Mouse (Mus musculus): Measurements from ENCODE around the gene Ncor1. TPM values are rescaled to one million over a fixed set of nuclear protein-coding genes. Genes with fewer than 3 reads are reported as not detected.
"Not testable (repeated sequence)": the region's sequence is repeated elsewhere in the genome, so short reads cannot be mapped to it uniquely, and the experiment has no call there.

The Ncor1 gene
- total RNA-seq, 2 experiments from 2014 or later, result 133 to 139 TPM

DNA sequence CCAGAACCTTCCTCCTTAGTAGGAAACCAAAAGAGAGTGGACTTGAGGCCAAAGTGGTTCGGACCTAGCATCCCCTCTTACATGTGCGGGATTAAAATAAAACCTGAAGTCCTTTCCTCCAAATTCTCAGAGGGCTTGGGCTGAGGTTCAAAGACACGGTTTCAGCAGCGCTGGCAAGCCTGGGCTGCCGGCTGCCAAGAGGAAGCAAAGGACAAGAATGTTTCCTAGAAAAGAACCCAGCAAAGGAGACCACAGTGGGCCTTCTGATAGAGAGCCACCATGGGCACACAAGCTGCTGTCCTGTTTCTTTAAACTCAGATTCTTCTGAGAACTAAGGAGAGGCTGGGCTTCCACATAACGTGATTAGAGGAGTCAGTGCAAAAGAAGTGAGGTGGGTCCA is 20.6 kb upstream of the Ncor1 start:
- peak overlapping the region; percentile 24; the same call in 1 of the 2 replicates for H3K27ac ChIP-seq
- TF ChIP-seq CTCF (IDR thresholded peaks at IDR 0.05), result no peak
- intact Hi-C loops (cut with DNase I), result no loop called here
- DNase-seq, result peak; percentile 24
- peak overlapping the region; percentile 1; the same call in 1 of the 2 replicates for H3K4me3 ChIP-seq

DNA sequence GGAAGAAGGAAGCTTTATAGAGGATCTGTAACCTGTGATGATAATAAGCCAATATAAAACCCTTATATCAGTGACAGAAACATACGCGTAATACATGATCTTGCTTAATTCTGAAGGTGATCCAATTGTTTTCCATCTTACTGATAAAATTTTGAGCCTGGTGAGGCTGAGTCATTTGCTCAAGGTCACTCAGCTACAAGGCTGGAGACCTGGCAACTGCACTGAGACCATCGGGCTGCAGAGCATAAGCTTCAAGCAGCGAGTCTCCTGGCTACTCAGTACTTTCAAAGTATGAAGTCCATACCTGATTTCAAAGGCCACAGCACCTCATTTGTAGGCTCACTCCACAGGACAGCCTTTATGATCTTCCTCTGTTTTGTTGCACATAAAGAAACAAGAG is 17.8 kb upstream of the Ncor1 start:
- TF ChIP-seq CTCF (IDR thresholded peaks at IDR 0.05), result no peak
- intact Hi-C loops (cut with DNase I), result no loop called here
- H3K27ac ChIP-seq, result no peak overlapping the region
- DNase-seq, result no peak
- H3K4me3 ChIP-seq, result no peak overlapping the region

DNA sequence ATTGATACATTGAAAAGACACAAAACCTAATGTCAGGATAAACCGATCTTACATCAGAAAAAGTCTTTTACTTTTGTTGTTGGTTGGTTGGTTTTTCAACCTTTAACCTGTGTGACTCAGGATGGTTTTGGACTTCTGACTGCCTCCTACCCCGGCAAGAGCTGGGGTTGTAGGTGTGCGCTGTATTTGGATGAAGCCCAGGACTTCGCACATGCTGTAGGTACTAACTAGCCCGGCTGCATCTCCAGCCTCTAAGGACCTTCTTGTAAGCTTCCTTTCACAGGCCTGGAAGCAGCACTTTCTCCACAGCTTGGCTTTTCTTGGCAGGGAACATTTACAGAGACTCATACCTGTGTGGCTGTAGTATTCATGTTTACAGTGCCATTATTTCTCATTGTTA is 15.2 kb upstream of the Ncor1 start:
- intact Hi-C loops (cut with DNase I), result no loop called here
- no peak for DNase-seq
- Histone ChIP-seq H3K27ac (no peak overlapping the region), H3K4me3 (no peak overlapping the region)
- TF ChIP-seq CTCF (IDR thresholded peaks at IDR 0.05), result no peak

DNA sequence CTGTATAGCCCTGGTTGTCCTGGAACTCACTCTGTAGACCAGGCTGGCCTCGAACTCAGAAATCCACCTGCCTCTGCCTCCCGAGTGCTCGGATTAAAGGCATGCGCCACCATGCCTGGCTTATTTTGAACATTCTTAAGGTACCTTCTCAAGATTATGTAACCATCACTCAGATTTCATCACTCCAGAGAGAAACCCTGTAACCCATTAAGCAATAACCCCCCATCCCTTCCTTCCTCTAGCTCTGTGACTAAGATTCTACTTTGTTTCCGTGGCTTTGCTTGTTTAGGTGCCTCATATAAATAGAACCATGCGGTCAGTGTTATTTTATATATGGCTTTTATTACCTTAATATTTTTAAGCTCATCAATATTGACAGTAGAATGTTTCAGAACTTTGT is 12.1 kb upstream of the Ncor1 start:
- intact Hi-C loops (cut with DNase I), result no loop called here
- Histone ChIP-seq H3K4me3 (no peak overlapping the region), H3K27ac (no peak overlapping the region)
- TF ChIP-seq CTCF (IDR thresholded peaks at IDR 0.05), result no peak
- DNase-seq, result no peak

DNA sequence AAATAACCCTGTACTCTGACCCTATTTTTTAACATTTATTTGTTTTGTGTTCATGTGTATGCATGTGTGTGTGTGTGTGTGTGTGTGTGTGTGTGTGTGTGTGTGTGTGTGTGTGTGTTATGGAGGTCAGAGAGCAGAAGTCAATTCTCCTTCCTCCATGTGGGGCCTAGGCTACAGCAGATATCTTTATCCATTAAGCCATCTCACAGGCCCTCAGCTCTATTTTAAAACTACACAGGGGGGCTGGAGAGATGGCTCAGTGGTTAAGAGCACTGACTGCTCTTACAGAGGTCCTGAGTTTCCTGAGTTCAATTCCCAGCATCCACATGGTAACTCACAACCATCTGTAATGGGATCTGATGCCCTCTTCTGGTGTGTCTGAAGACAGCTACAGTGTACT is 8.9 kb upstream of the Ncor1 start:
- H3K4me3 ChIP-seq; H3K27ac ChIP-seq; intact Hi-C loops (cut with DNase I); DNase-seq: not testable (repeated sequence)

DNA sequence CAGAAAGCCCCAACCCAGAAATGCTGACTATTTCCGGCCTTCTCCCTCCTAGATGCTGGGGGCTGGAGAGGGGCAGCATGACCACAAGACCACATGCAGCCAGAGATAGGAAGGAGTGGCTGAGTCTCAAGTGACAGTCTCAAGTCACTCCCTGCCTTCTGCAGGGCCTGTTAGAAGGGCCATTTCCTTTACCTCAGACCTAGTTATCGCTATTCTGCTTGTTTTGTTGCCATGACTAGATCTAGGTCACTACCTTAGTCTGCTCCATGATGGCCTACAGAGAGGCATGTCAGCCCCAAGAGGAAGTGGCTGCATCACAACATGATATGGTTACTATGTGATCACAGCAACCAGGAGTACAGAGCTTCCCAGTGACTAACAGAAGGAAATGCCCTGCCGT is 8.2 kb upstream of the Ncor1 start:
- no peak for TF ChIP-seq CTCF (IDR thresholded peaks at IDR 0.05)
- H3K4me3 ChIP-seq, result no peak overlapping the region
- intact Hi-C loops (cut with DNase I), result no loop called here
- H3K27ac ChIP-seq, result no peak overlapping the region
- no peak for DNase-seq

DNA sequence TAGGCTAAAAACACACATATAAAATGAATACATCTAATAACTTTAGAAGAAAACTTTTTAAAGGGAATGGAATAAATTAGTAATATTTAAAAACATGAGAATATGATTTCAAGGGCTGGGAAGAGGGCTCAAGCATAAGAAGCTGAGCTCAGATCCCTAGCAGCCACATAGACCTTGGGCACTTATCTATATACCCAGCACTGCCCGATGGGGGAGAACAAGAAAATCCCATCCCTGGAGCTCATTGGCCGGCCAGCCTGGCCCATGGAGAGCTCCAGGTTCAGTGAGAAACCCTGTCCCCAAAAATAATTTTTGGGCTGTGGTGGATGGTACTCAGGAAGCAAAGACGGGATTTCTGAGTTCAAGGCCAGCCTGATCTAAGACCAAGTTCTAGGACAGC is 7.5 kb upstream of the Ncor1 start:
- no peak overlapping the region for H3K4me3 ChIP-seq
- no peak for DNase-seq
- intact Hi-C loops (cut with DNase I), result no loop called here
- H3K27ac ChIP-seq, result no peak overlapping the region
- TF ChIP-seq CTCF (IDR thresholded peaks at IDR 0.05), result no peak

DNA sequence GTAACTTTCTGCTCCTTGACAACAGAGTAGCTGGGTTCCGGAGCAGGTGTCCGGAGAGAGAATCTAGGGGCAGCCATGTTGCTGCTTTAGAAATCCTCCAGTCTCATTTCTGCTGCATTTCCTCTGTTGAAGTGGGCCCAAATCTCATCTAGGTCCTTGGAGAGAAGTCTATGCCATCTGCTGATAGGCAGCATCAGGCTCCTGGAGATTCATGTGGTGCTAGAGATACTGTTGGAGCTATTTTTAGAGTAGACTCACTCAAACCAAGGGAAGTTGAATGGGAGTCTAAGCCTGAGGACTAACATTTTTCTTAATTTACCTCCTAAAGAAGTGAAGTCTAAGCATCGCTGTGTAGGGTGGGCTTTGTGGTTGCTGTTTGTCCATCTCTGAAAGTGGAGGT is 6.4 kb upstream of the Ncor1 start:
- TF ChIP-seq CTCF (IDR thresholded peaks at IDR 0.05), result no peak
- Histone ChIP-seq H3K27ac (no peak overlapping the region), H3K4me3 (no peak overlapping the region)
- DNase-seq, result no peak
- intact Hi-C loops (cut with DNase I), result no loop called here

DNA sequence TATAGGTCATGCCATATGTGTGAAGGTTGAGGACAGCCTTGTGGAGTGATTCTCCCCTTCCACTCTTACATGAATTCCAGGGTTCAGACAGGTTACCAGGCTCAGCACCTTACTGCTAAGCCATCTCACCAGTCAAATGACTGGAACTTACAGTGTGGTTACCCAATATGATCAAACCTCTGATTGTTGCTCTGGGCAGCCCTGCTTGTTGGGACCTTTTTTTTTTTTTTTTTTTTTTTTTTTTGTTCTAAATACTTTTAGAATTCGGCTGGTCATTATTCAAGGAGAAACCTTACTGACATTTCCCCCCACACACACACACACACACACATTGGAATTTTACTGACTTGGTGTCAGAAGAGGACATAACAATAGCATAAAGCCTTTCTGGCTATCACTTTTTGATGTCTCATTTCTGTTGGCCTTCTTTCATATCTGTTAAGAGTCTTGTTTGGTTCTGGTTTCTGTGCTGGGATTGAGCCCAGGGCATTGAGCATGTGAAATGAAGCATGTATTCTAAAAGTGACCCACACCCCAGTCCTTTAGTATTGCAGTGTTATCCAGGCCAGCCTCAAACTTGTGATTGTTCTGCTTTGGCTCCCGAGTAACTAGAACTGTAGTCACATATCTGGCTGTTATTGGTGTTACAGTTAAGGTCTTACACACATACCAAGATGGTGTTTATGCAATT is 5.0 kb upstream of the Ncor1 start:
- Histone ChIP-seq H3K4me3 (no peak overlapping the region), H3K27ac (no peak overlapping the region)
- intact Hi-C loops (cut with DNase I), result no loop called here
- TF ChIP-seq CTCF (IDR thresholded peaks at IDR 0.05), result no peak
- no peak for DNase-seq

DNA sequence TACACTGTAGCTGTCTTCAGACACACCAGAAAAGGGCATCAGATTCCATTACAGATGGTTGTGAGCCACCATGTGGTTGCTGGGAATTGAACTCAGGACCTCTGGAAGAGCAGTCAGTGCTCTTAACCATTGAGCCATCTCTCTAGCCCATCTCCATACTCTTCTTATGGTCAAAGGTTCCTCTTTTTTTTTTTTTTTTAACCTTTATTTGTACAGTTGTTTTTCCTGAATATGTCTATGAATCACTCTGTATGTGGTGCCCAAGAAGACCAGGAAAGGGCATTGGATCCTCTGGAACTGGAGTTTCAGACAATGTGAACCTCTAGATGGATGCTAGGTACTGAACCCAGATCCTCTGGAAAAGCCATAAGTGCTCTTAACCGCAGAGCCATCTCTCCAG is 4.2 kb upstream of the Ncor1 start:
- H3K27ac ChIP-seq; intact Hi-C loops (cut with DNase I); DNase-seq; H3K4me3 ChIP-seq: not testable (repeated sequence)

DNA sequence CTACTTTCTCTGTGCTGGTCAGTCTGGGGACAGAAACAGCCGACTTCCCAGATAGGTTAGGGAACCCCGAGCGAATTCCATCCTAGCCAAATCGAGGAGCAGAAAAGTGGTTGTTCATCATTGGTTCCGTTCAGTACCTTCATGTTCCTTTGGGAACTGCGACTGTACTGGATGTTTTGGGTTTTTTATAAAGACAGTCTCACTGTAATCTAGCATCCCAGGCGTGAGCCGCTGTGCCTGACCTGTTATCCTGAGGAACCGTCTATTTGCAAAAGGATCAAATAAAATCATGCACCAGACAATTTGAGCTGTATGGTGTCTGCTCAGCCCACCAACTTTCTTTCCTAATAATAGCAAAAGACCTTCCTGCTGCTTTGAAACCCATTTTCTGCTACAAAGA is 439 bp upstream of the Ncor1 start:
- H3K4me3 ChIP-seq, result peak overlapping the region; percentile 84
- DNase-seq, result no peak
- H3K27ac ChIP-seq, result peak overlapping the region; percentile 99
- intact Hi-C loops (cut with DNase I), result loop anchor here (5.0 kb wide), 1 partner anchor 34 kb away; no protein-coding TSS in a partner anchor
- no peak for TF ChIP-seq CTCF (IDR thresholded peaks at IDR 0.05)

DNA sequence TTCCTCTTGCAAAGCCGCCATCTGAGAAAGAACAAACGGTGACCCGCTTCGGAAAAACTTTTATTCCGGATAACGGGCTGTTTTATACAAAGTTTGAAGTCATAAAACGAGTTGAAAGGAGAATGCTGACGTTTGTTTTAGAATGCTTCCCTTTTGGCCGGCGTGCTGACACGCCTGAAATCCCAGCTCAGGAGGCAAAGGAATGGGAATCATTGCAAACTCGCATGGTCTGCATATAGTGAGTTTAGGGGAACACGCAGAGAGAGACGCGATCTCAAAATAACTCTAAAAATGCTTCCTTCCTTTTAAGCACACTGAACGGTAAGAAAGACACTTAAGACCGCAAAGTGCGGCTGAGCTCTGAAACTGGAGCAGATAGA is 460 bp downstream of the Ncor1 start:
- peak overlapping the region; percentile 99 for H3K27ac ChIP-seq
- no peak for TF ChIP-seq CTCF (IDR thresholded peaks at IDR 0.05)
- peak overlapping the region; percentile 84 for H3K4me3 ChIP-seq
- no peak for DNase-seq
- intact Hi-C loops (cut with DNase I), result loop anchor here (2.0 to 5.0 kb wide), 3 partner anchors 34 to 93 kb away; partner anchors contain the start of genes Cenpv and Ubb

DNA sequence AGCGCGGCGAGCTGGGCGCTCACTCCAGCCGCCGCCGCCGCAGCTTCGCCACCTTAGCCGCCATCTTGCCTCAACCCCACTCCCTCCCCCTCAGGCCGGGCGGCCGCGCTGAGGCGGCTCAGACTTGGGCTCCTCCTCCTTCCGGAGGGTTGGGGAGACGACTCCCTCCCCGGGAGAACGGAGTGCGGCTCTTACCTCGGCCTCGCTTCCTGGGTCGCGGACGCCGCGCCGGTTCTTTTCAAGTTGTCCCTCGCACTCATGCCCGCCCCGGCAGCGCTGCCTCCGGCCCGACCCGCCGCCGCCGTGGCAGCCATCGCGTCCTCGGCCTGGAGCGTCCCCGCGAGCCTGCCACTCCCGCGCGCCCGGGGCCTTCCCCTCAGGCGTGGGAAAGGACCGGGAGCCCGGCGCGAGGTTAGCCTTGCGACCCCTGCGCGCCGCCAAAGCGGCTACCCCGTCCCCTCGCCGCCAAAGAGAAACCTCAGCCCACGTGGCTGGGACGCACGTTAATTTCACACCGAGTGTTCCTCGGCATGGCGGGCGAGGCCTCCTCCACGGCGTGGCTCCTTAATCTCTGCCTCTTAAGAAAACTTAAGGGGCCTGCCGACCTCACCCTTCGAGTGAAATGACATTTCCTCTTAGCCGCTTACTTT is 975 bp downstream of the Ncor1 start:
- peak; percentile 95 for DNase-seq
- Histone ChIP-seq H3K4me3 (peak overlapping the region; percentile 84), H3K27ac (peak overlapping the region; percentile 99)
- no peak for TF ChIP-seq CTCF (IDR thresholded peaks at IDR 0.05)
- intact Hi-C loops (cut with DNase I), result loop anchor here (2.0 to 5.0 kb wide), 3 partner anchors 35 to 93 kb away; partner anchors contain the start of genes Cenpv and Ubb

Measured in gastrocnemius, adult 2 months (tissue).